Mouse (Mus musculus): ENCODE measurements around the gene Mcm10. TPM values are rescaled to one million over a fixed set of nuclear protein-coding genes. Genes with fewer than 3 reads are reported as not detected.

Mcm10 gene
- polyA plus RNA-seq, 1 experiment = 4.8 TPM

GRCm38 (mm10) chr2:5045269-5045965, 32.8 kb upstream of the Mcm10 start:
- peak in 1 of 2 experiments; percentile 30 for DNase-seq (ENCODE audit: low read depth in 1 of 2, low spot score in 2 of 2)
- Histone ChIP-seq H3K4me3 (ENCODE audit: extremely low read depth, insufficient read depth, insufficient read length) (no peak overlapping the region), H3K4me1 (ENCODE audit: control insufficient read depth, insufficient read depth, insufficient read length) (peaks cover 11% of the 10 kb centered on the region; the same call in 1 of the 2 replicates), H3K27me3 (ENCODE audit: control insufficient read depth, insufficient read depth, low read length) (no peaks in the 10 kb centered on the region), H3K27ac (ENCODE audit: insufficient read depth, low read length) (no peak overlapping the region), H3K36me3 (ENCODE audit: control insufficient read depth, insufficient read depth, low read length) (no peaks in the 10 kb centered on the region)
- TF ChIP-seq POLR2A (IDR thresholded peaks at IDR 0.05; ENCODE audit: low read depth, low read length) (no peak), CTCF (IDR thresholded peaks at IDR 0.05; ENCODE audit: extremely low read depth, insufficient read depth, insufficient read length, insufficient replicate concordance) (no peak)
- WGBS = 38% methylated on average over 13 of the region's 13 CpGs

- no peak for TF ChIP-seq CTCF (IDR thresholded peaks at IDR 0.05; ENCODE audit: extremely low read depth, insufficient read depth, insufficient read length, insufficient replicate concordance)
- no peak for TF ChIP-seq POLR2A (IDR thresholded peaks at IDR 0.05; ENCODE audit: low read depth, low read length)
- no peaks in the 10 kb centered on the region for H3K36me3 ChIP-seq (ENCODE audit: control insufficient read depth, insufficient read depth, low read length)
- 61% methylated on average over 3 of the region's 3 CpGs for WGBS
- DNase-seq (ENCODE audit: low read depth in 1 of 2, low spot score in 2 of 2) = no peak
- no peak overlapping the region for H3K27ac ChIP-seq (ENCODE audit: insufficient read depth, low read length)
- peaks cover 11% of the 10 kb centered on the region; the same call in 1 of the 2 replicates for H3K4me1 ChIP-seq (ENCODE audit: control insufficient read depth, insufficient read depth, insufficient read length)
- H3K4me3 ChIP-seq (ENCODE audit: extremely low read depth, insufficient read depth, insufficient read length) = no peak overlapping the region
- no peaks in the 10 kb centered on the region for H3K27me3 ChIP-seq (ENCODE audit: control insufficient read depth, insufficient read depth, low read length)
Measured at GRCm38 (mm10) chr2:5044321-5044720, 31.7 kb upstream of the Mcm10 start.

DNA sequence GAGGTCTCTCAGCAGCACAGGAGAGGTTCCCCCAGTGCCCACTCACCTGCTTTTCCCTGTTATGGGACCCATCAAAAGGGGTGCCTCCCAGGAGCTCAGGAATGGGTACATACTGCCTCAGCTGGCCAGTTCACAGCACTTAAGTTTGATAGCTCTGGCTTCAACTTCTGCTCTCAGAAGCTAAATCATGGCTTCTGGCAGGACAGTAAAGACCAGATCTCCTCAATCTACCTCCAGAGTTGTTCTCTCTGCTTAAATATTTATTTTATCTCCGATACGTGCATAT, 30.8 kb upstream of the Mcm10 start:
- no peak overlapping the region for H3K27ac ChIP-seq (ENCODE audit: insufficient read depth, low read length)
- no peak for TF ChIP-seq POLR2A (IDR thresholded peaks at IDR 0.05; ENCODE audit: low read depth, low read length)
- no peak for TF ChIP-seq CTCF (IDR thresholded peaks at IDR 0.05; ENCODE audit: extremely low read depth, insufficient read depth, insufficient read length, insufficient replicate concordance)
- 84% methylated on average over 2 of the region's 2 CpGs for WGBS

DNA sequence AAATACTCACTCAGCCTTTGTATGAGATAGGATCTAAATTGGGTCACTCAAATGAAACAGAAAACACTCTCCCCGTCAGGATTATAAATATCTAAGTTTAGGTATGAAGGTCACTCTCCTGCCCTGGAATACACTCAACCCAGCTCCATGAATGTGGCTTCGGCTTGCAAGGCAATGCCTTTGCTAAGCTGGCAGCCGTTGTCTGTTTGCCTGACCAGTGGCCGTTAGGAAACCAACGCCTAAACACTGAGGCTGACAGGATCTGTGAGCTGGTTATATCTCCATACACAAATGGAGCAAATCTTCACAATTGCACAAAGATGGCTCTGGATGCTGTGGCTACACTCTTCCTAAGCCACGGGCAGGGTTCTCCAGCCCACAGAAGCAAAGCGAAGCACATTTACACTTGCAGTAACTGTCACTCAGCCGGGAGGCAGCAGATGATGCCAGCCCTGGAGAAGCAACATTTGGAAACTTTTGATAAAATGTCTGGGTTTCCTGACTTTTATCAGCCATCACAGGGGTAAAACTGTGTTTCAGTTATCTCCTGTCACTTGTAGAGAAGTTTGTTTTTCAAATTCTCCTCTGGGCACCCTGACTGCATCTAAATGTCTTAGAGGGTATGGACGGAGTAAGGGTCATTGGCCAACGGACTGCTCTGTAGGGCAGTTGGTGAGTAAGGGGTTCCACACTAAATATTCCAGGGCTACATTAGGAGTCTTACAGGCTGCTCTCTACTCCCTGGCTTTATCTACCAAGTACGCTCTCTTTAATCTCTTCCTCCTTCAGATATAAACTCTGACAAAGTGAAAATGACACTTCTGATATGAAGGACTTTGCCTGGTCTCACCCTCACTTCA, 30.3 kb upstream of the Mcm10 start:
- 77% methylated on average over 11 of the region's 11 CpGs for WGBS
- DNase-seq (ENCODE audit: low read depth in 1 of 2, low spot score in 2 of 2) = no peak
- Histone ChIP-seq H3K36me3 (ENCODE audit: control insufficient read depth, insufficient read depth, low read length) (no peaks in the 10 kb centered on the region), H3K27ac (ENCODE audit: insufficient read depth, low read length) (no peak overlapping the region), H3K27me3 (ENCODE audit: control insufficient read depth, insufficient read depth, low read length) (no peaks in the 10 kb centered on the region), H3K4me1 (ENCODE audit: control insufficient read depth, insufficient read depth, insufficient read length) (peaks cover 11% of the 10 kb centered on the region; the same call in 1 of the 2 replicates), H3K4me3 (ENCODE audit: extremely low read depth, insufficient read depth, insufficient read length) (no peak overlapping the region)
- no peak for TF ChIP-seq POLR2A (IDR thresholded peaks at IDR 0.05; ENCODE audit: low read depth, low read length)
- TF ChIP-seq CTCF (IDR thresholded peaks at IDR 0.05; ENCODE audit: extremely low read depth, insufficient read depth, insufficient read length, insufficient replicate concordance) = no peak

More for the DNA sequence above, 30.8 kb upstream of the Mcm10 start:
- DNase-seq (ENCODE audit: low read depth in 1 of 2, low spot score in 2 of 2) = no peak
- Histone ChIP-seq H3K27me3 (ENCODE audit: control insufficient read depth, insufficient read depth, low read length) (no peaks in the 10 kb centered on the region), H3K36me3 (ENCODE audit: control insufficient read depth, insufficient read depth, low read length) (no peaks in the 10 kb centered on the region), H3K4me1 (ENCODE audit: control insufficient read depth, insufficient read depth, insufficient read length) (peaks cover 11% of the 10 kb centered on the region; the same call in 1 of the 2 replicates), H3K4me3 (ENCODE audit: extremely low read depth, insufficient read depth, insufficient read length) (no peak overlapping the region)

GRCm38 (mm10) chr2:5041854-5042253, 29.3 kb upstream of the Mcm10 start:
- 82% methylated on average over 5 of the region's 5 CpGs for WGBS
- TF ChIP-seq POLR2A (IDR thresholded peaks at IDR 0.05; ENCODE audit: low read depth, low read length) (no peak), CTCF (IDR thresholded peaks at IDR 0.05; ENCODE audit: extremely low read depth, insufficient read depth, insufficient read length, insufficient replicate concordance) (no peak)
- no peak overlapping the region for H3K27ac ChIP-seq (ENCODE audit: insufficient read depth, low read length)
- peaks cover 11% of the 10 kb centered on the region; the same call in 1 of the 2 replicates for H3K4me1 ChIP-seq (ENCODE audit: control insufficient read depth, insufficient read depth, insufficient read length)
- H3K4me3 ChIP-seq (ENCODE audit: extremely low read depth, insufficient read depth, insufficient read length) = no peak overlapping the region
- no peaks in the 10 kb centered on the region for H3K27me3 ChIP-seq (ENCODE audit: control insufficient read depth, insufficient read depth, low read length)
- no peaks in the 10 kb centered on the region for H3K36me3 ChIP-seq (ENCODE audit: control insufficient read depth, insufficient read depth, low read length)
- no peak for DNase-seq (ENCODE audit: low read depth in 1 of 2, low spot score in 2 of 2)

DNA sequence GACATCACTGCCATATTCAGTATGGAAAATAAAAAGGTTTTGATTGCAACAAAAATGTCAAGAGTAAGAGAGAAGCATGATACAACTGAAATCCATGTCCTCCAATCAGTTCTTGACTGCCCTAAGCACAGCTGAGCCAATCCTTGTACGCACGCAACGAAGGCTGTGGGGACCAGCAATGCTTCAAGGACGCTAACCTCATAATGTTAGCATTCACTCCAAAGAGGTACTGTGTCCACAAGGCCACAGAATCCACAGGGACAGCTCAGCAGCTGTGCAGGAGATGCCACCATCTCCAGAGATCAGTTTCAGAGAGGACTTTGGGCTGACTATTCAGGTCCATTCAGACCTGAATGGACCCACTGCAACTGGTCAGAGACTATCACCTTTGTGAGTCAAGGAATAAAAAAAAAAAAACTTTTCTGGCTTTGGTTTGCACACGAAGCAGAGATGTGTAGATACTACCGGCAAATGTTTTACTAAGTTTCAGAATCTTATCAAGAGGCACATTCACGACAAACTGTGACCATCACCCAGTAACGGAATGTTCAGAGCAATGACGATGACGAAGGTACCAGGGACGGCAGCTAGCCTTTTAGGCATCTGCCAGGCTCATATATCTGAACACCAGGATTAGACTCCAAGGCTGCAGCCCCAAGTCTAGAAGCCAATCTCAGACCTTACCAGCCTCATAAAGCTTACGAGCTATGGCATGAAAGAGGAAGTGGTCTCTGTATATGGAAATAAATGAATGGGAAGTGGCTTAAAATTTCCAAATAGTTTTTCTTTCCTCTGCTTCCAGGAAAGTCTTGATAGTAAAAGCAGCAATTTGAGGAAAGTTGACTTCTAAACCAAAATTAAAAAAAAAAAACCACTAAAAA, 27.9 kb upstream of the Mcm10 start:
- Histone ChIP-seq H3K4me1 (ENCODE audit: control insufficient read depth, insufficient read depth, insufficient read length) (peaks cover 11% of the 10 kb centered on the region; the same call in 1 of the 2 replicates), H3K27me3 (ENCODE audit: control insufficient read depth, insufficient read depth, low read length) (no peaks in the 10 kb centered on the region), H3K4me3 (ENCODE audit: extremely low read depth, insufficient read depth, insufficient read length) (no peak overlapping the region), H3K36me3 (ENCODE audit: control insufficient read depth, insufficient read depth, low read length) (no peaks in the 10 kb centered on the region), H3K27ac (ENCODE audit: insufficient read depth, low read length) (no peak overlapping the region)
- DNase-seq (ENCODE audit: low read depth in 1 of 2, low spot score in 2 of 2) = no peak
- TF ChIP-seq CTCF (IDR thresholded peaks at IDR 0.05; ENCODE audit: extremely low read depth, insufficient read depth, insufficient read length, insufficient replicate concordance) (no peak), POLR2A (IDR thresholded peaks at IDR 0.05; ENCODE audit: low read depth, low read length) (no peak)
- 75% methylated on average over 12 of the region's 12 CpGs for WGBS

Measured in spleen, adult 2 months (tissue).